Mouse (Mus musculus) ES-Bruce4 (cell line): Measurements from ENCODE around the gene Slc5a2. TPM values are rescaled to one million over a fixed set of nuclear protein-coding genes. Genes with fewer than 3 reads are reported as not detected.

Experiments used
- H3K27ac ChIP-seq: 2 replicates; pipeline ENCODE4 v1.5.1; 2012; ENCODE audit warnings: low read length, inconsistent platforms; ENCODE audit not compliant: insufficient read depth
- H3K27me3 ChIP-seq: 2 replicates; pipeline ENCODE4 v1.6.1; 2012; ENCODE audit warnings: mild to moderate bottlenecking, low read length, inconsistent platforms; ENCODE audit not compliant: control insufficient read depth, poor library complexity, insufficient read depth, severe bottlenecking
- H3K36me3 ChIP-seq: 2 replicates; pipeline ENCODE4 v1.6.1; 2012; ENCODE audit warnings: inconsistent platforms, mild to moderate bottlenecking, low read length, moderate library complexity; ENCODE audit not compliant: control insufficient read depth, poor library complexity, insufficient read depth, severe bottlenecking
- H3K4me1 ChIP-seq: one replicate; pipeline ENCODE4 v1.8.1; 2011; ENCODE audit warnings: low read length; ENCODE audit not compliant: control insufficient read depth, insufficient read depth
- H3K4me3 ChIP-seq: 2 replicates; pipeline ENCODE4 v1.5.1; 2011; ENCODE audit warnings: low read depth, mild to moderate bottlenecking, low read length
- H3K9ac ChIP-seq: 2 replicates; pipeline ENCODE4 v1.6.1; 2012; ENCODE audit warnings: low read depth, mild to moderate bottlenecking, inconsistent platforms; ENCODE audit not compliant: poor library complexity, severe bottlenecking
- H3K9me3 ChIP-seq: replicated peaks from 2 replicates; pipeline ENCODE4 v1.6.1; 2012; ENCODE audit warnings: mild to moderate bottlenecking, low read length, inconsistent platforms; ENCODE audit not compliant: control insufficient read depth, poor library complexity, insufficient read depth, severe bottlenecking
- CTCF ChIP-seq: IDR thresholded peaks from one replicate; pipeline ENCODE4 v1.8.1; 2011; ENCODE audit warnings: low read depth, low read length
- EP300 ChIP-seq: IDR thresholded peaks from 2 replicates; pipeline ENCODE4 v1.6.1; 2011; ENCODE audit warnings: low read depth, low read length; ENCODE audit not compliant: insufficient read depth
- POLR2A ChIP-seq: IDR thresholded peaks from one replicate; pipeline ENCODE4 v1.8.1; 2011; ENCODE audit warnings: low read length; ENCODE audit not compliant: insufficient read depth
- polyA plus RNA-seq: library from polyadenylated mRNA; stranded (reverse); fragments of >200 nt; gene quantifications from 2 replicates; pipeline ENCODE4 v1.2.4, GENCODE M21; 2011; ENCODE audit warnings: low read depth; ENCODE audit not compliant: missing spikeins, insufficient read depth, insufficient read length

The Slc5a2 gene
- polyA plus RNA-seq, 1 experiment: not detected

GRCm38 (mm10) chr7:128285060-128285459 lies 19.6 kb downstream of the Slc5a2 start:
- H3K9ac ChIP-seq: no peak overlapping the region
- H3K27me3 ChIP-seq: no peaks in the 10 kb centered on the region
- no peaks in the 10 kb centered on the region for H3K4me1 ChIP-seq
- no peaks in the 10 kb centered on the region for H3K36me3 ChIP-seq
- no peak overlapping the region for H3K27ac ChIP-seq
- H3K4me3 ChIP-seq: no peak overlapping the region
- no peaks in the 10 kb centered on the region for H3K9me3 ChIP-seq
- TF ChIP-seq POLR2A: no peak
- TF ChIP-seq EP300: no peak
- no peak for TF ChIP-seq CTCF

- Histone ChIP-seq H3K4me3 (no peak overlapping the region), H3K4me1 (no peaks in the 10 kb centered on the region), H3K27ac (no peak overlapping the region), H3K27me3 (no peaks in the 10 kb centered on the region), H3K9ac (no peak overlapping the region), H3K9me3 (no peaks in the 10 kb centered on the region), H3K36me3 (no peaks in the 10 kb centered on the region)
- no peak for TF ChIP-seq POLR2A
- TF ChIP-seq EP300: no peak
- peak; percentile 53 for TF ChIP-seq CTCF
Measured at GRCm38 (mm10) chr7:128288923-128289544, 23.6 kb downstream of the Slc5a2 start.

- Histone ChIP-seq H3K36me3 (no peaks in the 10 kb centered on the region), H3K4me3 (no peak overlapping the region), H3K27me3 (no peaks in the 10 kb centered on the region), H3K27ac (no peak overlapping the region), H3K9ac (no peak overlapping the region), H3K9me3 (no peaks in the 10 kb centered on the region), H3K4me1 (no peaks in the 10 kb centered on the region)
- no peak for TF ChIP-seq POLR2A
- TF ChIP-seq EP300: no peak
- TF ChIP-seq CTCF: no peak
Measured at GRCm38 (mm10) chr7:128294785-128295184, 29.3 kb downstream of the Slc5a2 start.

- H3K27ac ChIP-seq: no peak overlapping the region
- no peak for TF ChIP-seq POLR2A
- no peak overlapping the region for H3K4me3 ChIP-seq
- H3K9me3 ChIP-seq: no peaks in the 10 kb centered on the region
- no peaks in the 10 kb centered on the region for H3K4me1 ChIP-seq
- H3K27me3 ChIP-seq: no peaks in the 10 kb centered on the region
- H3K9ac ChIP-seq: no peak overlapping the region; the same call in 1 of the 2 replicates
- H3K36me3 ChIP-seq: no peaks in the 10 kb centered on the region
Measured at GRCm38 (mm10) chr7:128296514-128296913, 31.1 kb downstream of the Slc5a2 start.

GRCm38 (mm10) chr7:128297291-128297616 lies 31.8 kb downstream of the Slc5a2 start:
- no peak for TF ChIP-seq POLR2A
- no peak for TF ChIP-seq CTCF
- TF ChIP-seq EP300: no peak
- H3K9me3 ChIP-seq: no peaks in the 10 kb centered on the region
- no peak overlapping the region for H3K27ac ChIP-seq

GRCm38 (mm10) chr7:128297617-128298480 lies 32.4 kb downstream of the Slc5a2 start, which contains the start of gene BC017158:
BC017158 (minus strand) TSS chr7:128298170.
- no peak for TF ChIP-seq CTCF
- H3K27ac ChIP-seq: no peak within 1 kb of the TSS

More at GRCm38 (mm10) chr7:128297291-128297616, 31.8 kb downstream of the Slc5a2 start:
- peak overlapping the region; percentile 87 for H3K9ac ChIP-seq
- no peaks in the 10 kb centered on the region for H3K27me3 ChIP-seq
- H3K36me3 ChIP-seq: no peaks in the 10 kb centered on the region
- H3K4me1 ChIP-seq: no peaks in the 10 kb centered on the region
- H3K4me3 ChIP-seq: peak overlapping the region; percentile 87

More at GRCm38 (mm10) chr7:128297617-128298480, 32.4 kb downstream of the Slc5a2 start, which contains the start of gene BC017158:
- peak within 1 kb of the TSS; percentile 87 for H3K4me3 ChIP-seq
- H3K4me1 ChIP-seq: no peaks in the 10 kb centered on the region
- H3K9me3 ChIP-seq: no peaks in the 10 kb centered on the region
- H3K27me3 ChIP-seq: no peaks in the 10 kb centered on the region
- peak within 1 kb of the TSS; percentile 87 for H3K9ac ChIP-seq
- no peaks in the 10 kb centered on the region for H3K36me3 ChIP-seq
